Mouse (Mus musculus) erythroblast, embryonic 14.5 days (primary cell): ENCODE results near the gene Frmpd2.

Source experiments
- GATA1 ChIP-seq: IDR thresholded peaks from 2 replicates; pipeline ENCODE4 v1.6.1; 2012; ENCODE audit warnings: low read length, inconsistent platforms, mixed read lengths
- TAL1 ChIP-seq: IDR thresholded peaks from 3 replicates; pipeline ENCODE4 v1.6.1; 2012; ENCODE audit warnings: low read length, inconsistent platforms, mixed read lengths

GRCm38 (mm10) chr14:33467766-33468165 is 3.7 kb upstream of the Frmpd2 start:
- TF ChIP-seq TAL1 (no peak), GATA1 (no peak)
